Mouse (Mus musculus): Measurements from ENCODE around the gene Dscaml1.

The Dscaml1 gene

GRCm38 (mm10) chr9:45426456-45426855 is at the start of gene Dscaml1:
Dscaml1 (plus strand) TSS chr9:45426628.
- no peak for DNase-seq (ENCODE audit: extremely low read depth, low read depth)

- no peak for DNase-seq (ENCODE audit: extremely low read depth, low read depth)
These were observed 49.5 kb upstream of the Dscaml1 start for GRCm38 (mm10) chr9:45376883-45377282.

- no peak for DNase-seq (ENCODE audit: extremely low read depth, low read depth)
These were observed 45.8 kb upstream of the Dscaml1 start for GRCm38 (mm10) chr9:45380411-45381251.

- DNase-seq (ENCODE audit: extremely low read depth, low read depth) = no peak
These were observed 44.1 kb upstream of the Dscaml1 start for GRCm38 (mm10) chr9:45382336-45382735.

- DNase-seq (ENCODE audit: extremely low read depth, low read depth) = no peak
These were observed 43.6 kb upstream of the Dscaml1 start for GRCm38 (mm10) chr9:45382834-45383233.

GRCm38 (mm10) chr9:45383883-45384282 is 42.5 kb upstream of the Dscaml1 start:
- no peak for DNase-seq (ENCODE audit: extremely low read depth, low read depth)

- DNase-seq (ENCODE audit: extremely low read depth, low read depth) = peak; percentile 51
These were observed 39.7 kb upstream of the Dscaml1 start for GRCm38 (mm10) chr9:45386698-45387097.

- peak; percentile 50 for DNase-seq (ENCODE audit: extremely low read depth, low read depth)
These were observed 37.9 kb upstream of the Dscaml1 start for GRCm38 (mm10) chr9:45388385-45388994.

- no peak for DNase-seq (ENCODE audit: extremely low read depth, low read depth)
These were observed 36.8 kb upstream of the Dscaml1 start for GRCm38 (mm10) chr9:45389596-45389995.

- no peak for DNase-seq (ENCODE audit: extremely low read depth, low read depth)
These were observed 35.1 kb upstream of the Dscaml1 start for GRCm38 (mm10) chr9:45391299-45391698.

GRCm38 (mm10) chr9:45395218-45395617 is 31.2 kb upstream of the Dscaml1 start:
- no peak for DNase-seq (ENCODE audit: extremely low read depth, low read depth)

GRCm38 (mm10) chr9:45395796-45396195 is 30.6 kb upstream of the Dscaml1 start:
- no peak for DNase-seq (ENCODE audit: extremely low read depth, low read depth)

GRCm38 (mm10) chr9:45398336-45398735 is 28.1 kb upstream of the Dscaml1 start:
- no peak for DNase-seq (ENCODE audit: extremely low read depth, low read depth)

- no peak for DNase-seq (ENCODE audit: extremely low read depth, low read depth)
These were observed 27.0 kb upstream of the Dscaml1 start, which contains the start of gene Fxyd2 for GRCm38 (mm10) chr9:45399434-45399833. Fxyd2 (plus strand) TSS chr9:45399669.

- no peak for DNase-seq (ENCODE audit: extremely low read depth, low read depth)
These were observed 24.6 kb upstream of the Dscaml1 start for GRCm38 (mm10) chr9:45401851-45402250.

- no peak for DNase-seq (ENCODE audit: extremely low read depth, low read depth)
These were observed 23.5 kb upstream of the Dscaml1 start for GRCm38 (mm10) chr9:45402957-45403356.

- no peak for DNase-seq (ENCODE audit: extremely low read depth, low read depth)
These were observed 20.7 kb upstream of the Dscaml1 start for GRCm38 (mm10) chr9:45405694-45406093.

GRCm38 (mm10) chr9:45406808-45407207 is 19.6 kb upstream of the Dscaml1 start:
- no peak for DNase-seq (ENCODE audit: extremely low read depth, low read depth)

GRCm38 (mm10) chr9:45407706-45408675 is 18.4 kb upstream of the Dscaml1 start:
- DNase-seq (ENCODE audit: extremely low read depth, low read depth) = no peak

- no peak for DNase-seq (ENCODE audit: extremely low read depth, low read depth)
These were observed 16.2 kb upstream of the Dscaml1 start for GRCm38 (mm10) chr9:45410193-45410592.

- no peak for DNase-seq (ENCODE audit: extremely low read depth, low read depth)
These were observed 15.8 kb upstream of the Dscaml1 start for GRCm38 (mm10) chr9:45410614-45411013.

- DNase-seq (ENCODE audit: extremely low read depth, low read depth) = no peak
These were observed 15.3 kb upstream of the Dscaml1 start for GRCm38 (mm10) chr9:45411111-45411510.

Data from MEL-GATA-1-ER (cell line).